Mouse (Mus musculus) forebrain, embryonic 11.5 days (tissue): Measurements from ENCODE around the gene Fam53b. TPM values are rescaled to one million over a fixed set of nuclear protein-coding genes. Genes with fewer than 3 reads are reported as not detected.

Experiments
- ATAC-seq: fragments of 200-750 bp; cut with Nextera tagmentation; replicated peaks from 2 replicates; pipeline ENCODE4 v1.8.0; 2017; ENCODE audit warnings: moderate TSS enrichment; ENCODE audit not compliant: low FRiP score
- DNase-seq: peaks from one replicate; pipeline ENCODE4 v3.0.0-alpha.2; 2017; ENCODE audit warnings: low spot score
- H3K27ac ChIP-seq: fragments of 300-500 bp; sonication (generic); 2 replicates; pipeline ENCODE4 v1.5.1; 2014; ENCODE audit warnings: low read depth, low read length
- H3K27me3 ChIP-seq: fragments of 300-500 bp; sonication (generic); 2 replicates; pipeline ENCODE4 v1.6.1; 2014; ENCODE audit warnings: mild to moderate bottlenecking, low read length, mixed read lengths; ENCODE audit not compliant: control insufficient read depth, insufficient read depth
- H3K36me3 ChIP-seq: fragments of 300-500 bp; sonication (generic); 2 replicates; pipeline ENCODE4 v1.6.1; 2014; ENCODE audit warnings: mild to moderate bottlenecking, low read length, moderate library complexity, mixed read lengths; ENCODE audit not compliant: control insufficient read depth, insufficient read depth
- H3K4me1 ChIP-seq: fragments of 300-500 bp; sonication (generic); replicated peaks from 2 replicates; pipeline ENCODE4 v1.6.1; 2014; ENCODE audit warnings: low read length, mixed read lengths; ENCODE audit not compliant: control insufficient read depth, insufficient read depth
- H3K4me2 ChIP-seq: fragments of 300-500 bp; sonication (generic); 2 replicates; pipeline ENCODE4 v1.6.1; 2014; ENCODE audit warnings: low read depth, mild to moderate bottlenecking, low read length, moderate library complexity, mixed read lengths; ENCODE audit not compliant: severe bottlenecking
- H3K4me3 ChIP-seq: fragments of 300-500 bp; sonication (generic); 2 replicates; pipeline ENCODE4 v1.5.1; 2014; ENCODE audit warnings: low read depth, low read length
- H3K9ac ChIP-seq: fragments of 300-500 bp; sonication (generic); 2 replicates; pipeline ENCODE4 v1.6.1; 2014; ENCODE audit warnings: low read length
- H3K9me3 ChIP-seq: fragments of 300-500 bp; sonication (generic); 2 replicates; pipeline ENCODE4 v1.6.1; 2016; ENCODE audit warnings: low read length, mixed read lengths; ENCODE audit not compliant: control insufficient read depth
- WGBS: fragments of 180-500 bp; shearing (Covaris S2); extraction: QIAGEN DNeasy Blood & Tissue Kit; methylation state at CpG from one replicate; pipeline ENCODE4 v1.1.7; 2014; 5-methylcytosine and 5-hydroxymethylcytosine counted together
- polyA plus RNA-seq: library from polyadenylated mRNA; unstranded; fragments of >200 nt; fragmentation: Nextera tagmentation; extraction: Ambion mirVana; gene quantifications from 2 replicates; pipeline ENCODE4 v1.2.1, GENCODE M21; 2014

Fam53b gene
- polyA plus RNA-seq, 1 experiment from 2014 or later: 44.3 TPM

DNA sequence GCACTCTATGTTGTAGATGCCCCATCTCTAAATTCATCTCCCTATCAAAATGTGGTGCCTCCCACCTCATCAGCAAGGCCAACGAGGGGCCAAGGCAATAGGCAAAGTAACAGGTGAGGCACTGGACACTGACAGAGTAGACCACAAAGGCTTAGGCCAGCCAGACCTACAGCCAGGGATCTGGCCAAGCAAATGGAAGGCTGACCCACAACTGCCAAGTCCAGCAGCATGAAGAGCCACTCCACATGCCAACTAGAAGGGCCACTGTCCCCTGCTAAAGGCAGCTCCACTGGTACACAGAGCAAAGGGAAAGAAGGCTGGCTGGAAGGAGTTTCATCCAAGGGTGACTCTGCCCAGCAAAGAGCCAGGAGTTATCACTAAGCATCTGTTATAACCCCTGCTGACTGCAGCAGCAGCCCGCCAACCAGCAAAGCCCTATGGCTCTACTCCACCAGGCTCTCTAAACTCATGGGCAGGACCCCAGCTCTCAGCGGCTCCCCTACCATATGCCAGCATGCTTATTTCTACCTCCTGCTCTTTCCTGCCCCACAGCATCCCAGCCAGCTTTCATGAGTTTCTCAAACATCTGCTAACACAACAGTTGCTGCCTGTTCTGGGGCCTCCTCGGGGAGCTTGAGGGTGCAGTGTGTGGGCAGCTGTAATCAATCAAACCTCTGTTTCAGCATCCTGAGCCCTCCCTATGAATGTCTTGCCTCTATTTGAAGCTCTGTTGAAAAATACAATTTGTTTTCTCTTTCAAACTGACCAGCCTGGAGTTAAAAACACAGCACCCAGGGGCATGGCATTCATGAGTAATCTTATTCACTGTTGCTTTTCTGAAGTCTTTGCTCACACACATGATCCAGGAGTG, 59.9 kb downstream of the Fam53b start:
- Histone ChIP-seq H3K9me3 (no peaks in the 10 kb centered on the region), H3K36me3 (no peaks in the 10 kb centered on the region; the same call in 1 of the 2 replicates), H3K4me2 (no peak overlapping the region), H3K27me3 (no peaks in the 10 kb centered on the region), H3K9ac (no peak overlapping the region), H3K27ac (0 out of 2 replicates have a peak overlapping the region, but pooled peaks have one; percentile 50), H3K4me1 (no peaks in the 10 kb centered on the region), H3K4me3 (no peak overlapping the region)
- 73% methylated on average over 4 of the region's 4 CpGs for WGBS
- DNase-seq (no peak), ATAC-seq (no peak)

GRCm38 (mm10) chr7:132751716-132752115, 62.0 kb downstream of the Fam53b start:
- DNase-seq (no peak), ATAC-seq (no peak)
- WGBS: 97% methylated on average over 2 of the region's 2 CpGs
- Histone ChIP-seq H3K4me2 (no peak overlapping the region), H3K4me1 (no peaks in the 10 kb centered on the region), H3K4me3 (no peak overlapping the region), H3K27me3 (no peaks in the 10 kb centered on the region), H3K9ac (no peak overlapping the region), H3K27ac (no peak overlapping the region), H3K36me3 (no peaks in the 10 kb centered on the region; the same call in 1 of the 2 replicates), H3K9me3 (no peaks in the 10 kb centered on the region)

- WGBS: 95% methylated on average over 11 of the region's 11 CpGs
- Histone ChIP-seq H3K27ac (no peak overlapping the region), H3K4me3 (no peak overlapping the region), H3K9ac (no peak overlapping the region), H3K4me1 (no peaks in the 10 kb centered on the region), H3K9me3 (no peaks in the 10 kb centered on the region), H3K36me3 (no peaks in the 10 kb centered on the region; the same call in 1 of the 2 replicates), H3K4me2 (no peak overlapping the region), H3K27me3 (no peaks in the 10 kb centered on the region)
- DNase-seq: no peak
- no peak for ATAC-seq
These were observed 64.2 kb downstream of the Fam53b start for GRCm38 (mm10) chr7:132749504-132749903.

DNA sequence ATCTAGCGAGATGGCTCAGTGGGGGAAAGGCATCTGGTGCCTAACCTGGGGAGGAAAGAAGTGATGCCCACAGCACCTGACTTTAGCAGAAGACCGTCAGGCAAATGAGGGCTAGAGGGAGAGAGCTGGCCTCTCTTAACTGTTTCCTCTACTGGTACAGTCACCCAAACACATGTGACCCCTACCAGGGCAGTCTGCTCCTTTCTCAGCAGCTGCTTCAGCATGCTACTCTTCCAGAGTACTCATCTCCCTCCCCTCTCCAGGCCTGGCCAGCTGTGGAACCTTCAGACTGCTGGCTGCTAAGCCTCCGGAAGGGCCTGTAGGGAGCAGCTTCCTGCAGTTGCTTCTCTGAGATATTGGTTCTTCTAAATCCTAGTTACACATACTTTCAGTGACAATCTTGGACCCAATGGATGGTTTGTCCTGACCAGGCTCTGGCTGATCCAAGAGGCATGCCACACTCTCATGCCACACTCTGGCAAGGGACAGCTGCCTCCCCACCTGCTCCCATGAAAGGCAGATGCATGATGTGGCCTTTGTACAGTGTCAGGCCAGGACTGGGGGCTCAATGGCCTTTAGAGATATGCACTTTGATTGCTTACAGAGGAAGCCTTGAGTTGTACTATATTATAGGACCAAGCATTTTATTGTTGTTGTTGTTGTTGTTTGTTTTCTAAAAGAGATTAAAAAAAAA, 65.5 kb downstream of the Fam53b start:
- H3K4me2 ChIP-seq: no peak overlapping the region
- no peaks in the 10 kb centered on the region for H3K4me1 ChIP-seq
- 87% methylated on average over 3 of the region's 3 CpGs for WGBS
- H3K9ac ChIP-seq: no peak overlapping the region
- H3K4me3 ChIP-seq: no peak overlapping the region
- H3K36me3 ChIP-seq: no peaks in the 10 kb centered on the region; the same call in 1 of the 2 replicates
- DNase-seq (no peak), ATAC-seq (no peak)
- H3K27me3 ChIP-seq: no peaks in the 10 kb centered on the region
- no peak overlapping the region for H3K27ac ChIP-seq
- H3K9me3 ChIP-seq: no peaks in the 10 kb centered on the region

GRCm38 (mm10) chr7:132747096-132747495, 66.6 kb downstream of the Fam53b start:
- Histone ChIP-seq H3K9ac (no peak overlapping the region), H3K27ac (no peak overlapping the region), H3K4me3 (no peak overlapping the region), H3K4me1 (no peaks in the 10 kb centered on the region), H3K9me3 (no peaks in the 10 kb centered on the region), H3K4me2 (no peak overlapping the region), H3K36me3 (no peaks in the 10 kb centered on the region), H3K27me3 (no peaks in the 10 kb centered on the region)
- DNase-seq (no peak), ATAC-seq (no peak)
- 86% methylated on average over 6 of the region's 6 CpGs for WGBS

DNA sequence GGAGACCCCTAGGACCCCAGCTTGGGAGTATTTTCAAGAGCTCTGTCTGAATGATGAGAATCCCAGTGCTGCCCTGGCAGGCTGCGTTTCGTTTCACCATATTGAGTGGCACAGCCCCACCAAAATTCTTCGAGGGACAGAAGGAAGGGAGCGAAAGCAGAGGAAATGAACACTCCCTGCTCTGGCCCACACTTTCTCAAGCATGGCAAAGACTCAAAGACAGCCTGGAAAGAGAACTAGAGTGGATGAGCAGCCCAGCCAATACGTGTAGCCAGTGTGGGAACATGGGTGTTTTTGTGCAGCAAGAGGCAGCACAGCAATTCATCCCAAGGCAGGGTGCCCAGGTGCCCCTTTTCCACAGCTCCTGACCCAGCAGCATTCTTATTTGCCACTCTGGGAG, 70.8 kb downstream of the Fam53b start:
- Histone ChIP-seq H3K4me2 (no peak overlapping the region), H3K27me3 (no peaks in the 10 kb centered on the region), H3K4me1 (no peaks in the 10 kb centered on the region), H3K9ac (no peak overlapping the region), H3K27ac (no peak overlapping the region), H3K9me3 (no peaks in the 10 kb centered on the region), H3K36me3 (no peaks in the 10 kb centered on the region), H3K4me3 (no peak overlapping the region)
- 86% methylated on average over 5 of the region's 5 CpGs for WGBS
- DNase-seq (no peak), ATAC-seq (no peak)

GRCm38 (mm10) chr7:132739829-132740228, 73.9 kb downstream of the Fam53b start:
- Histone ChIP-seq H3K9me3 (no peaks in the 10 kb centered on the region), H3K4me2 (no peak overlapping the region), H3K27me3 (no peaks in the 10 kb centered on the region), H3K36me3 (no peaks in the 10 kb centered on the region), H3K9ac (no peak overlapping the region), H3K4me3 (no peak overlapping the region), H3K27ac (no peak overlapping the region), H3K4me1 (peaks cover 7% of the 10 kb centered on the region)
- DNase-seq (no peak), ATAC-seq (no peak)
- WGBS: 93% methylated on average over 6 of the region's 6 CpGs

DNA sequence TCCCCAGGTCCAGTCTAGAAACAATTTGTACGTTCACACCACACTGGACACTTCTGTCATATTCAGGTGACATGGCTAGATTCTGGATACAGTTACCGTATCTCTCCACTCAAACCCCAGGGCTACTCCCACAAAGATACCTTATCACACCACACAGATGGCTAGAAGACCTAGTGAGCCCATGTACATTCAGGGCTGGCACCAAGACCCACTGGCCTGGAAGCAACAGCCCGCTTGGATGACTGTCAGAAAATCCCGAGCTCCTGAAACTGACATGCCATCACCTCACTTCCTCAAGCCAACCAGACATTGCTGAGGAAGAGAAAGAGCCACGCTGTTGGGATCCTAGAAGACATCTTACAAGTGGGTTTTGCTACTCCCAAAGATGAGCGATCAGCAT, 74.8 kb downstream of the Fam53b start:
- H3K36me3 ChIP-seq: no peaks in the 10 kb centered on the region
- no peak for DNase-seq
- H3K27ac ChIP-seq: no peak overlapping the region
- H3K4me3 ChIP-seq: no peak overlapping the region
- WGBS: 94% methylated on average over 6 of the region's 6 CpGs
- H3K9ac ChIP-seq: no peak overlapping the region
- H3K4me1 ChIP-seq: peaks cover 11% of the 10 kb centered on the region
- no peak overlapping the region for H3K4me2 ChIP-seq
- no peak for ATAC-seq
- H3K27me3 ChIP-seq: no peaks in the 10 kb centered on the region
- H3K9me3 ChIP-seq: no peaks in the 10 kb centered on the region
